Mouse (Mus musculus): Measurements from ENCODE around the gene Rhoh.

Gene Rhoh

GRCm38 (mm10) chr5:65895121-65895692, 34.2 kb downstream of the Rhoh start:
- DNase-seq (ENCODE audit: low read depth, low spot score), result no peak

GRCm38 (mm10) chr5:65895764-65896163, 34.8 kb downstream of the Rhoh start:
- DNase-seq (ENCODE audit: low read depth, low spot score), result no peak

GRCm38 (mm10) chr5:65897731-65898130, 36.7 kb downstream of the Rhoh start:
- DNase-seq (ENCODE audit: low read depth, low spot score), result no peak

GRCm38 (mm10) chr5:65898683-65899082, 37.7 kb downstream of the Rhoh start:
- no peak for DNase-seq (ENCODE audit: low read depth, low spot score)

- no peak for DNase-seq (ENCODE audit: low read depth, low spot score)
These were observed 39.1 kb downstream of the Rhoh start for GRCm38 (mm10) chr5:65900113-65900512.

- no peak for DNase-seq (ENCODE audit: low read depth, low spot score)
These were observed 39.9 kb downstream of the Rhoh start for GRCm38 (mm10) chr5:65900862-65901265.

- no peak for DNase-seq (ENCODE audit: low read depth, low spot score)
These were observed 40.9 kb downstream of the Rhoh start for GRCm38 (mm10) chr5:65901868-65902418.

GRCm38 (mm10) chr5:65902811-65903210, 41.8 kb downstream of the Rhoh start:
- no peak for DNase-seq (ENCODE audit: low read depth, low spot score)

- no peak for DNase-seq (ENCODE audit: low read depth, low spot score)
These were observed 43.5 kb downstream of the Rhoh start for GRCm38 (mm10) chr5:65904476-65904875.

- DNase-seq (ENCODE audit: low read depth, low spot score), result no peak
These were observed 47.7 kb downstream of the Rhoh start for GRCm38 (mm10) chr5:65908751-65909150.

GRCm38 (mm10) chr5:65909321-65909720, 48.3 kb downstream of the Rhoh start:
- DNase-seq (ENCODE audit: low read depth, low spot score), result no peak

GRCm38 (mm10) chr5:65910398-65910797, 49.4 kb downstream of the Rhoh start:
- no peak for DNase-seq (ENCODE audit: low read depth, low spot score)

- no peak for DNase-seq (ENCODE audit: low read depth, low spot score)
These were observed 50.7 kb downstream of the Rhoh start for GRCm38 (mm10) chr5:65911676-65912075.

GRCm38 (mm10) chr5:65912201-65912600, 51.2 kb downstream of the Rhoh start:
- no peak for DNase-seq (ENCODE audit: low read depth, low spot score)

- no peak for DNase-seq (ENCODE audit: low read depth, low spot score)
These were observed 52.1 kb downstream of the Rhoh start for GRCm38 (mm10) chr5:65913126-65913525.

- no peak for DNase-seq (ENCODE audit: low read depth, low spot score)
These were observed 53.3 kb downstream of the Rhoh start for GRCm38 (mm10) chr5:65914342-65914741.

GRCm38 (mm10) chr5:65916930-65917329, 55.9 kb downstream of the Rhoh start:
- DNase-seq (ENCODE audit: low read depth, low spot score), result no peak

GRCm38 (mm10) chr5:65918601-65919000, 57.6 kb downstream of the Rhoh start:
- DNase-seq (ENCODE audit: low read depth, low spot score), result no peak

- no peak for DNase-seq (ENCODE audit: low read depth, low spot score)
These were observed 58.3 kb downstream of the Rhoh start for GRCm38 (mm10) chr5:65919326-65919725.

- no peak for DNase-seq (ENCODE audit: low read depth, low spot score)
These were observed 58.9 kb downstream of the Rhoh start for GRCm38 (mm10) chr5:65919904-65920303.

- DNase-seq (ENCODE audit: low read depth, low spot score), result no peak
These were observed 59.9 kb downstream of the Rhoh start for GRCm38 (mm10) chr5:65920701-65921426.

GRCm38 (mm10) chr5:65921477-65922138, 60.6 kb downstream of the Rhoh start:
- DNase-seq (ENCODE audit: low read depth, low spot score), result no peak

- no peak for DNase-seq (ENCODE audit: low read depth, low spot score)
These were observed 65.7 kb downstream of the Rhoh start for GRCm38 (mm10) chr5:65926666-65927065.

Data from WW6 (cell line).